Mouse (Mus musculus) 416B (cell line): ENCODE measurements around the gene Il1rn.

Experiments used
- DNase-seq: peaks from one replicate; pipeline ENCODE4 v3.0.0; 2011; ENCODE audit warnings: low read depth

Gene Il1rn

GRCm38 (mm10) chr2:24336545-24336944 lies at the start of gene Il1rn:
Gene Il1rn (plus strand): TSS chr2:24336853.
- DNase-seq, result no peak

DNA sequence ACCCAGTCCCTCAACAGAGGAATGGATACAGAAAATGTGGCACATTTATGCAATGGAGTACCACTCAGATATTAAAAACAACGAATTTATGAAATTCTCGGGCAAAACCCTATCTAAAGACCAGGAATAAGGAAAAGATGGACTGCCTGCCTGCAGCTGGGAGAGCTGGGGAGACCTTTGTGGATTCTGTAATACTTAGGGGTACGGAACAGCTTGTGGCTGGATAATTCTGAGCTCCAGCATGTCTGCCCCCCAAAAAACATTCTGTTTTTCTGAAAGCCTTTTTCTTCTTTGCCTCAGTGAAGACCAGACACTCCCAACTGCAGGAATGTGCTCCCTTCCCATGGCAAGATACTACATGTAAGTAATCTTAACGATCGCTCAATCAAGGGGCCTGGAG lies 45.8 kb upstream of the Il1rn start, which contains the start of gene Il1f10:
Il1f10 (plus strand) TSS at position 301 of the 400 bp plus-strand sequence.
- no peak for DNase-seq

GRCm38 (mm10) chr2:24294616-24295015 lies 42.0 kb upstream of the Il1rn start:
- DNase-seq, result peak; percentile 5

DNA sequence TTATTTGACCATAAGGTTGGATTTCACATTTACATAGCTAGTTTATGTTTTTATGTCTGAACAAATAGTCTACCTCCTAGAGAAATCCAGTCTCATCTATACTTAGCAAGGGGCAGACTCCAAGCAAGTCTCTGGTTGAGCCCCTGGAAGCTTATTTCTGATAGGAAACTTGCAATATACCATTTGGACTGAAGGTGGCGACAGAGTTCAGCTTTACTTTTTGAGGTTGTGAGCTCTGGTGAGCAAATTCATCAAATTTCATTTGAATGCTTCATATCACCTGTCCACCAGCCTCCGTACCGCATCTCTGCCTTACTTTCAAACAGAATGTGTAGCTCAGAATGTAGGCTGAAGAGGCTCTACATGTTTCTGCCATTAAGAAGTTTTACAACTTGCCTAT lies 39.8 kb upstream of the Il1rn start:
- DNase-seq, result peak; percentile 64

GRCm38 (mm10) chr2:24311302-24312001 lies 25.2 kb upstream of the Il1rn start:
- DNase-seq, result peak; percentile 75

DNA sequence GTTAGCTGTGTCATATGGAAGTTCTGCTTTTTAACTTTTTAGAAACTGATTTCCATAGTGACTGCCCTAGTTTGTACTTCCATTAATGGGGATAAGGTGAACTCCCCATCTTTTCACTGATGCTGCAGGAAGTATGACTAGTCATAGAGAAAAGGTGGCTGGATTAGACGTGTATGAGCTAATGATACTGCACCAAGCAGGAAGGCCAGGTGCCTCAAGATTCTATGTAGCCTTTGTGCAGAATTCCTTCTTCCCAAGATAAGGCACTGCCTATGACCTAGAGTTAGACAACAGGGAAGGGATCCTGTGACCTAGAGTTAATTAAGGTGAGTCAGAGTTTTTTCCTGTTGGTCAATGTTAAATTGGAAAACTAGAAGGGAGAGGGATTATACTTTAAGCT lies 19.7 kb upstream of the Il1rn start:
- DNase-seq, result no peak

GRCm38 (mm10) chr2:24317919-24318598 lies 18.6 kb upstream of the Il1rn start:
- DNase-seq, result peak; percentile 64

GRCm38 (mm10) chr2:24335333-24335732 lies 1.3 kb upstream of the Il1rn start:
- no peak for DNase-seq

- DNase-seq, result no peak
These were observed 4.8 kb downstream of the Il1rn start for GRCm38 (mm10) chr2:24341395-24341885.

- no peak for DNase-seq
These were observed 8.0 kb downstream of the Il1rn start for GRCm38 (mm10) chr2:24344619-24345018.

- peak; percentile 59 for DNase-seq
These were observed 8.4 kb downstream of the Il1rn start for GRCm38 (mm10) chr2:24345056-24345455.

GRCm38 (mm10) chr2:24347926-24348325 lies 11.3 kb downstream of the Il1rn start:
- DNase-seq, result no peak

GRCm38 (mm10) chr2:24351159-24351558 lies 14.5 kb downstream of the Il1rn start:
- no peak for DNase-seq

DNA sequence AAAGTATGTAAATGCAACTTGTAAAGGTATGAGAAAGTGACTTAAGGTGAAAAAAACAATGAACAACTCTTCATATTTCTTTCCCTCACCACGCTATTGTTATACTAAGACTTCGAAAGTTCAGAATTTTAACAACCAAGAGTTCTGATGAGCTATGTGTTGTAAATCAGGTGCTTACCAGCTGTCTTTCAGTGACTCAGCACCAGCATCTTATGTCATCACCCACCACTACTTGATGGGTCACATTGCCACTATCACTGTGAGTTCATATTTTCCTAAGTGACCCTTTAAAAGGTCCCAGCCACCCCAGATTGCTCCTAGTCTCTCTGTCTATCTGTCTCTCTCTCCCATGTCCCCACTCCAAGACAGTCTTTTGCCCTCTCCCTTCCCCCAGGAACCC lies 16.4 kb downstream of the Il1rn start:
- no peak for DNase-seq

GRCm38 (mm10) chr2:24357642-24358041 lies 21.0 kb downstream of the Il1rn start:
- DNase-seq, result peak; percentile 50

- no peak for DNase-seq
These were observed 22.7 kb downstream of the Il1rn start for GRCm38 (mm10) chr2:24359347-24359746.

GRCm38 (mm10) chr2:24363818-24364217 lies 27.2 kb downstream of the Il1rn start:
- peak; percentile 69 for DNase-seq

- peak; percentile 60 for DNase-seq
These were observed 29.7 kb downstream of the Il1rn start for GRCm38 (mm10) chr2:24366214-24366975.

- peak; percentile 83 for DNase-seq
These were observed 30.6 kb downstream of the Il1rn start, which contains the start of gene Psd4 for GRCm38 (mm10) chr2:24367030-24367894. Gene Psd4 (plus strand): TSS chr2:24367580.

DNA sequence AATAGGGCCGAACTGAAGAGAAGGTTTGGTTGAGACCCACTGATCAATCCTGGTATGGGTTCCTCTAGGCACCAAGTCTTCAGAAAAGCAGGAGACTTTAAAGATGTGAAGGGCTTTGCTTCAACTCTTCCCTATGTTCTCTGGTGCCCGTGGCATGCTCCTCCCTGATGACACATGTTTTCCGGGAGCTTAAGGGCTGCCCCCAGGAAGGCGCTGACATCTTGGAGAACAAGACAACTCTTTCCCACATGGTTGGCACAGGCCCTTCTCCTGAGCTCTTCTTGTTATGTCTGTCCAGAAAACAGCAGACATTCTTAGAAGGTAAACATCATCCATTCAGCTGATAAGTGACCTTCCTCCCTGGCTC lies 31.2 kb downstream of the Il1rn start:
- DNase-seq, result peak; percentile 56

DNA sequence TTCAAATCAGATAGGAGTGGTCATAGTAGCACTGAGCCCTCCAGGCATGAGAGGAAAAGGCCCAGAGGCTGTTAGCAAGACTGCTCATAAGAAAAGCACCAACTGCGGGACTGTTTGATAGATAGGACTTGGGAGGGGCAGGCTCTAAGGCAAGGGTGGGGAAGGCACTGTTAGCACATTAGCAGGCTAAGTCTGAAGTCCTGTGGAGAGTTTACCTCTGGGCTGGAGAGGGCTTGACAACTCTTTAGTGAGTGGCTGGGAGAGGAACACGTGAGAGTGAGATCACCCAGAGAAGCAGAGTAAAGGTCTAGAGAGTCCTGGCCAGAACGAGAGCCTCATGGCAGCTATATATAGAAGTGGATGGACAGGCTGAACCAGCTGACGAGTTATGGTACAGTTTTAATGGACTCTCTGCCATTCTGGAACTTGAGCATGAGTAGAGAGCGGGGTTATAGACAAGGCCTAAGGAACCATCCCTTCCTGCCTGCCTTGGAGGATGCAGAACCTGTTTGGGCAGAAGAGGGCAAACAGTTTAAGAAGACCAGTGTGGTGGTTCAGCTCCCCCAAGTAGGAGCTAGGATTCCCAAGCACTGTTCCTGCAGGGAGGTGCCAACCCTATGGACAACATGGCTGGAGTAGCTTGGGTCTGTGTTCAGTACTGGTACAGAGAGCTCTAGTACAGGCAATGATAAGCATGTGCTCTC lies 42.2 kb downstream of the Il1rn start:
- DNase-seq, result no peak
